Mouse (Mus musculus): ENCODE data around the gene Fbp1.
"Not testable (repeated sequence)": the region's sequence is repeated elsewhere in the genome, so short reads cannot be mapped to it uniquely, and the experiment has no call there.

Gene Fbp1

GRCm38 (mm10) chr13:62887712-62888441, at the start of gene Fbp1:
Fbp1 (minus strand) TSS chr13:62888282.
- peak; percentile 39 to 49 for DNase-seq

DNA sequence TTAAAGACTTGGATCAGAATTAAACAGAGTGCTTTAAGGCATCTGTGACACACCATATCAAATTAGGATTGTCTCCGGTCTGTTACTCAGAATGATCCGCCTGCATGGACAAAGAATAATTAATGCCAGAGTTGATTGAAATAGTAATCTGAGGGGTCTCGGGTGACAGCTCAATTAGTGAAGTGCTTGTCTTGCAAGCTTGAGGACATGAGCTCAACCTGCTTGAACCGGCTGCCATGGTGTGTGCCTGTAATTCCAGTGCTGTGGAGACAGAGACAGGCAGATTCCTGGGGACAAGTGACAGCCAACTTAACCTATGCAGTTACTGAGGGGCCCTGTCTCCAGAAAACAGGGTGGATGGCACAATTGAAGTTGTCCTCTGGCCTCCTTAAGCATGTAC, 44.4 kb upstream of the Fbp1 start:
- DNase-seq: no peak

DNA sequence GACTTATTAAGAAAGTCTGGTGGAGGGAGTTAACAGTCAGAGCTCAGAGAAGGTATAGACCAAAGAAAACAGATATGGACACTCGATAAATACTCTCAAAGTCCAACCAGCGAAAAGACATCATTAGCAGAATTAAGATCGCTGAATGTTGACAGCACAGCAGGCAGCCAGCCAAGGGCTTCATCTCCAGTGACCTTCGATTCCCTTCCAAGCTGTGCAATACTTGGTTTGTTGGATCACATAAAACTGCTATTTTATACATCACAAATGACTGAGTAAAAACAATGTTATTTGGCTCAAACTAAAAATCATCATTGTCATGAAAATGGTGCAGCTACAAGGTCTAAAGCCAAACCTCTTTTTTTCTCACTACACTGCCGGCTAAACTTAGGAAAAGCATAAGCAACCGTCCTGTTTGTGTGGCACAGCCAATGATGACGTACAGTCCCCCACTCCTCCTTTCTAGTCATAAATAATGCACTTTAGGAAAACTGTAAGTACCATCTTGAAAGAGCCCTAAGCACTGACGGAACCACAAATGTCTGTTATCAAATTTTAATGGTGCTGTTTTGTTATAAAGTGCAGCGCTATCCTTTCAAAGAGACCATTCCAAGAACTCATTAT, 41.8 kb upstream of the Fbp1 start:
- no peak for DNase-seq

- not testable (repeated sequence) for DNase-seq
These were observed 41.1 kb upstream of the Fbp1 start for GRCm38 (mm10) chr13:62929144-62929543.

- no peak for DNase-seq
These were observed 39.4 kb upstream of the Fbp1 start for GRCm38 (mm10) chr13:62927470-62927869.

- no peak for DNase-seq
These were observed 38.4 kb upstream of the Fbp1 start for GRCm38 (mm10) chr13:62926479-62926878.

DNA sequence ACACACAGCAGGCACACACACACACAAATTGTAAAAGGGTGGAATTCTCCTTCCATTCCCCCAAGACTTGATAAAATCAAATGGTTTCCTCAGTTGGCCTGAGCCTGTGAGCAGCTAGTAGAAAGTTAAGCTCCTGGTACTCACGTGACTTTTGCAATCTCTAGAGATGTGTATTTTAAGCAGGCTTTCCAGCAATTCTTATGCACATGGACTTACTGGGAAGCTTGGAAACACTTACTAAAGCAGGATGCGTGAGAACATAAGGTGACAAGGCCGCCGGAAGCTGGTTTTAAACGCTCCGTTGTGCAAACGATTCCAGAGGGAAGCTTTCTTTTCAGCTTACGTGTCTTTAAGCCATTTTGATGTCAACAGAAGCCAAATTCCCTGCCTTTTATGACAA, 35.1 kb upstream of the Fbp1 start:
- no peak for DNase-seq

DNA sequence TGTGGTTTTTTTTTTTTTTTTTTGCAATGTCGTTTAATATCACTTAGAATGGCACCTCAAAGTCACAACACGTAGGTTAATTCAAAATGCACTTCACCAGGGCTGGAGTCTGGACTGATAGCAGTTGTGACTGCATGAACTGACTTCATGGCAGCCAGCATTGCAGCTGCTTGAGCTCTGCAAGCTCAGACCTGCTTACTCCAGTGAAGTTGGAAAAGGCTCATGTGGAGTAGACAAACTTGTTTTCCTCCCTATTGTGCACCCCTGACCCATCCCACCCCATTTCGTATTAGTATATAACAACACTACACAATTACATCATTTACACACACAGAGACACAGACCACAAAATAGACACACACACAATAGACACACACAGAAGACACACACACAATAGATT, 34.6 kb upstream of the Fbp1 start:
- DNase-seq: no peak

DNA sequence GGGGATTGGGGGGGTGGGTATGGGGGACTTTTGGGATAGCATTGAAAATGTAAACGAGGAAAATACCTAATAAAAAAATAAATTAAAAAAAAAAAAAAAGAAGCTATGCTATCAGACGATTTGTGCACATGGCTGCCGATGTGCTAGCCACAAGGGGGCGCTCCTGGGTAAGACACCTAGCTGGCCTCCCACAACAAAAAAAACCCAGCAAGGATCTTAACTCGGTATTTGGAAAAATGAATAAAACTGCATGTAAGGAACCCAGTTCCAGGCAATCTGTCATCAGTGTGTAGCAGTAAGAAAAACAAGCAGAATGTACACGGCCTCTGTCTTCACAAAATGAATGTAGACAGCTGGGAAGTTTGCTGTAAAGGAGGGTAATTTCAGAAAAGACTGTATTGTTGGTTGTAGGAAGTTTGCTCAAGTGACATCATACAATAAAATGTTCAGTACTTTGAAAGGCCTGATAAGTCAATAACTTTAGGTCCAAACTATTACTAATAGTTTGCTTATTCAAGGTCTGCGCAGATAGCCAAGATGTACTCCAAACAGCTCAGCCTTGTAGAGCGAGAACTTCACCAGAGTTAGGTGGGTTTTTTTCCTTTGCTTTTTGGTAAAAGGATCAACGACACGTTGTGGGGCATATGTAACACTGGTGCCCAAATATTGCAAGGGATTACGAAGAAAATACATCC, 31.7 kb upstream of the Fbp1 start:
- DNase-seq: peak in 1 of 2 experiments; percentile 16

GRCm38 (mm10) chr13:62917416-62918110, 29.5 kb upstream of the Fbp1 start:
- DNase-seq: no peak

DNA sequence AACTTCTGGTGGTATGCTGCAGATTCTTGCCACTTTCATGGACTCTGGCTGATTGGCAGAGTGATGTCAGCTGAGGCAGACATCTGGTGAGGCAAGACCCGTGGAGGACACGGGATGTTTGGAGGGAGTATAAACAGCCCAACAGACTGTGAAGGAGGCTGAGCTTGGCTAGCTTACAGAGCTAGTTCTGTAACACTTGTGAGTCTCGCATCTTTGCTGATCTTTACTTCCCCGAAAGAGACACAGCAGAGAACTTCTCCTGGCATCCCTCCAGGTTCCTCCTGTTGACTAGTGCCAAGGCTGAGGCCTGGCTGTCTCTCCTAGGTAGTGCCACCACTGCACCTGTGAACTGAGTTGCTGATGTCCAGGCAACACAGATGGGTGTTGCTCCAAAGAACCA, 28.6 kb upstream of the Fbp1 start:
- DNase-seq: no peak

- DNase-seq: no peak
These were observed 23.5 kb upstream of the Fbp1 start for GRCm38 (mm10) chr13:62911575-62911974.

- DNase-seq: no peak
These were observed 22.1 kb upstream of the Fbp1 start for GRCm38 (mm10) chr13:62910206-62910605.

GRCm38 (mm10) chr13:62909776-62910175, 21.7 kb upstream of the Fbp1 start:
- no peak for DNase-seq

- no peak for DNase-seq
These were observed 20.1 kb upstream of the Fbp1 start for GRCm38 (mm10) chr13:62908163-62908559.

DNA sequence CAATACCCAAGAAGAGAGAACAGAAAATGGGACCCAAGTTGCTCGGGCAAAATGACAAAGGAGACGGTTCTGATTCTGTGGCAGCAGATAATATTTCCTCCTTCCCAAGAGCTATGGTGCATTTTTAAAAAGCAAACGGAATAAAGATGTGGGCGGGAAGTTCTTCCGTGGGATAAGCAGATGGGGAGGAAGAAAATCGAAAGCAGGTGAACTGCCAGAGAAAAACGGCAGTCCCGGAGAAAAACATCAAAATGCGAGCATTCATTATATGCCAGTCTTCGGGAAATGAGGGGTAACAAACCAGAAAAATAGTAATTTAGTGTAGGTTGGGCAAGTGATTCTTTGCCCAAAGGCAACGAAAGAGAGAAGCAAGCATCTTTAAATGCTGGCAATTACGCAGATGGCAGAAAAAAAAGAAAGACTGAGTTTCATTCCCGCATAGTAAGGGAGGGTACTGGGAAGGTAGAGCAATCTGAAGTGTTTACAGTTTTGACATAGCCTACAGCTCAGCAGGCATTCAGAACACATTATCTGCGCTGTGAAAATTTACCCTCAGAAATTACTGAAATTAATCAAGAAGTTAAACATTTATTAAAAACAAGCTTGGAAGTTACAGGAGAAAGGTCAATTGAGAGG, 19.6 kb upstream of the Fbp1 start:
- DNase-seq: no peak

DNA sequence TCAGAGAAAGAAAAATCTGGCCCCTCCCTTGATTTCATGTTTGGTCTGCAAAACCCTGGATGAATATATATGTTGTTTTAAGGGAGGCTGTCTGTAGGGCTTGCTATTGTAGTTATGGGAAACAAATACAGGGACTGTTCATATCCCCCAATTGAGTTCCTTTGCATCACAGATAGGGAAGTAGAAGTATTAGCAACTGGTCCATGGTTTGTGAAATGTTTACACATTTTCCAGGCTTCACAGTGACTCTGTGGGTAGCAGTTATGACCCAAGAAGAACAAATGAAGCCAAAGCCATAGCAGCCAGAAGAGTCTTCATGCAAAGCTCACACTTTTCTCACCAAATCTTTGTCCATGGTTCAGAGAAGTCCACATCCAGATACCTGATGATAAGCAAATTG, 13.1 kb upstream of the Fbp1 start:
- DNase-seq: no peak

- no peak for DNase-seq
These were observed 10.0 kb upstream of the Fbp1 start for GRCm38 (mm10) chr13:62897927-62898646.

DNA sequence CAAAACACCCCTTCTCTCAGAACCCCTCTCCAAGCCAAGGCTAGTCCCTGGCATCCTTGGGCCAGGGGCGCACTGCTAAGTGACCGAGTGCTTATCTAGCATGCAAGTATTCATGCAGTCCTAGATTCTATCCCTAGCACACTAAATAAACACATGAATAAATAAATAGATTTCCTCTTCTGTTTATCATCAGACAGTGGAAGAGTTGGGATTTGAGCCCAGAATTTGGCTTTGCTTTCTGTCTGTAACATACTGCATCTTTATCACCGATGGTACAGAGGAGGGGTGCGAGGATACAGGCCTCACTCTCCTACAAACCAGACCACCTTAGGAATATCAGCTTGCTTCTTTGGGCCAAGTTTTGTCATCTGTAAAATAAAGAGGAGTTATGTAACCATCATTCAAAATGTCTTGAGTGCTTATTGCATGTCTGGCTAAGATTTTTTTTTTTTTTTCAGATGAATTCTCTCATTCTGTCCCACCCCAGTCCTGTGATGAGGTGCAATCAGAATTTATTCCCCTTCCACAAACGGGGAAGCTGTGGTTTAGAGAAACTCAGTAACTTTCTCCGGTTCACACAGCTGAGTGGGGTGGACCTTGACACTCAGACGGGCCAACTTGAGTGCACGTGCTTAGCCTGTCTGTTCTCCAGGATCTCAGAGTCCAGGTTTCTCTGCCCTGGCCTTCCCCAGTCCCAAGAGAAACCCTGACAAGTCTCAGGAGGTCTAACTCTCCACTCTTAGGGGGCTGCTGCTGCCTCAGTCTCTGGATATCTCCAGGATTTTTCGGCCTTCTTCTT, 5.2 kb upstream of the Fbp1 start:
- DNase-seq: no peak

GRCm38 (mm10) chr13:62889311-62889710, 1.2 kb upstream of the Fbp1 start:
- DNase-seq: no peak

DNA sequence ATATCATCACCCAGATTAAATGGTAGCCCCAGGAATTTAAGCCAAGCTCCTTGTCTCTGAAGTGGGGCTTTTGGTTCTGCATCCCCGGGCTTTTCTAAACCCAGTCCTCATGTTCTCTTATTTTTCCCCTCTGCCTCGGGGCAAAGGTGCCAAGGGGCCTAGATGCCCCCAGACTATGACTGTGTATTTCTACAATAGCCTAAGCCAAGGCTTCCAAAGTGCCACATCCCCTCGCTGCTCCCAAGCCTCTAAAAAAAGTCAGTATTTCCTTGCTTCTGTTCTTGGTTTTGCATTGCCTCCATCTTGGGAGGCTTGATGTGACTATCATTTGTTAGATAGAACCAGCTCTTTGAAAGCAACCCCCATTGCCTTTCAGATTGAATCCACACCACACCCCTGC, 3.5 kb downstream of the Fbp1 start:
- no peak for DNase-seq

Data from thymus, adult 18-20 months (tissue).